In genomic region chr3:82359036-82359435, GRCm38 (mm10) we compare ENCODE assay signal across 12 mouse cellular contexts. TPM values are rescaled to one million over a fixed set of nuclear protein-coding genes. Genes with fewer than 3 reads are reported as not detected.
A peak's percentile ranks its signal among the peaks of the same experiment; 100 is the strongest.
DNase-seq lines count a peak whose midpoint lies in the region; ATAC-seq and TF ChIP-seq lines count a peak whose summit lies in the region.
"Had no signal": no experiment of that assay in that cellular context is flagged by ENCODE, and none has a peak within 500 bp of the region (broad histone marks: within the 10 kb centered on the region; RNA-seq: fewer than 3 reads in every experiment).

No protein-coding gene starts in this region.

- H3K27me3 ChIP-seq in midbrain, embryonic 13.5 days: no peaks in the 10 kb centered on the region
- H3K27me3 ChIP-seq in midbrain, embryonic 11.5 days (ENCODE audit: control insufficient read depth, insufficient read depth, low read length): no peaks in the 10 kb centered on the region
- no peaks in the 10 kb centered on the region for H3K27me3 ChIP-seq in embryonic facial prominence, embryonic 15.5 days
- no peaks in the 10 kb centered on the region for H3K27me3 ChIP-seq in hindbrain, postnatal 0 days (ENCODE audit: insufficient read depth, low read length)
- no peaks in the 10 kb centered on the region for H3K27me3 ChIP-seq in neural tube, embryonic 15.5 days (replicated peaks)

- no peak for TF ChIP-seq POLR2A in lung, adult 2 months (IDR thresholded peaks at IDR 0.05; ENCODE audit: borderline replicate concordance, extremely low read depth, low read depth, low read length)

- peak overlapping the region; percentile 61 for H3K4me2 ChIP-seq in midbrain, embryonic 13.5 days (replicated peaks)
- no peak overlapping the region for H3K4me2 ChIP-seq in midbrain, embryonic 11.5 days
- no peak overlapping the region for H3K4me2 ChIP-seq in embryonic facial prominence, embryonic 15.5 days (replicated peaks)
- peak overlapping the region; percentile 69 for H3K4me2 ChIP-seq in hindbrain, postnatal 0 days (ENCODE audit: low read depth, low read length)
- peak overlapping the region; percentile 57 for H3K4me2 ChIP-seq in neural tube, embryonic 15.5 days

- no peak for ATAC-seq in midbrain, embryonic 13.5 days
- no peak for ATAC-seq in midbrain, embryonic 11.5 days (ENCODE audit: low FRiP score)
- no peak for ATAC-seq in embryonic facial prominence, embryonic 15.5 days (ENCODE audit: insufficient number of reproducible peaks, low FRiP score, low TSS enrichment, low read depth)
- no peak for ATAC-seq in hindbrain, postnatal 0 days
- no peak for ATAC-seq in neural tube, embryonic 15.5 days (ENCODE audit: low FRiP score)
- no peak for ATAC-seq in CD4-positive, CD25-positive, alpha-beta regulatory T cell, adult 4 months

- no peak for DNase-seq in midbrain, embryonic 11.5 days (ENCODE audit: low spot score, missing footprints)
- no peak for DNase-seq in hindbrain, postnatal 0 days (ENCODE audit: low spot score)
- no peak for DNase-seq in lung, adult 2 months
- DNase-seq: adrenal gland, postnatal 25 days; cerebellum, postnatal 36 days; heart, postnatal 10 days; kidney, adult 9 months; right cerebral cortex, adult 18-20 months had no signal

- WGBS in midbrain, embryonic 13.5 days: 94% methylated on average over 8 of the region's 8 CpGs
- WGBS in midbrain, embryonic 11.5 days: 89% methylated on average over 8 of the region's 8 CpGs
- WGBS in embryonic facial prominence, embryonic 15.5 days: 68% methylated on average over 8 of the region's 8 CpGs
- 90% methylated on average over 8 of the region's 8 CpGs for WGBS in hindbrain, postnatal 0 days
- WGBS in neural tube, embryonic 15.5 days: 93% methylated on average over 8 of the region's 8 CpGs
- WGBS in lung, adult 2 months: 85% methylated on average over 8 of the region's 8 CpGs

- no peak for TF ChIP-seq CTCF in hindbrain, postnatal 0 days (IDR thresholded peaks at IDR 0.05; ENCODE audit: low read depth)
- TF ChIP-seq CTCF in lung, adult 2 months (IDR thresholded peaks at IDR 0.05; ENCODE audit: insufficient read depth, low read length): no peak

- H3K27ac ChIP-seq in midbrain, embryonic 13.5 days: no peak overlapping the region
- H3K27ac ChIP-seq in midbrain, embryonic 11.5 days (ENCODE audit: low read depth, low read length): no peak overlapping the region
- H3K27ac ChIP-seq in embryonic facial prominence, embryonic 15.5 days (replicated peaks): no peak overlapping the region
- no peak overlapping the region for H3K27ac ChIP-seq in hindbrain, postnatal 0 days
- H3K27ac ChIP-seq in neural tube, embryonic 15.5 days (replicated peaks): no peak overlapping the region

- no peaks in the 10 kb centered on the region for H3K9me3 ChIP-seq in midbrain, embryonic 13.5 days
- no peaks in the 10 kb centered on the region for H3K9me3 ChIP-seq in midbrain, embryonic 11.5 days (ENCODE audit: control insufficient read depth, low read length)
- no peaks in the 10 kb centered on the region for H3K9me3 ChIP-seq in embryonic facial prominence, embryonic 15.5 days (replicated peaks)
- no peaks in the 10 kb centered on the region for H3K9me3 ChIP-seq in hindbrain, postnatal 0 days (ENCODE audit: low read length)
- H3K9me3 ChIP-seq in neural tube, embryonic 15.5 days (replicated peaks): no peaks in the 10 kb centered on the region

- H3K36me3 ChIP-seq in midbrain, embryonic 13.5 days: peaks cover 19% of the 10 kb centered on the region
- peaks cover 4% of the 10 kb centered on the region; the same call in 1 of the 2 replicates for H3K36me3 ChIP-seq in midbrain, embryonic 11.5 days (ENCODE audit: control insufficient read depth, insufficient read depth, low read length)
- no peaks in the 10 kb centered on the region; the same call in 1 of the 2 replicates for H3K36me3 ChIP-seq in embryonic facial prominence, embryonic 15.5 days
- H3K36me3 ChIP-seq in hindbrain, postnatal 0 days (ENCODE audit: insufficient read depth, low read length): peaks cover 13% of the 10 kb centered on the region; the same call in 1 of the 2 replicates
- H3K36me3 ChIP-seq in neural tube, embryonic 15.5 days: peaks cover 14% of the 10 kb centered on the region

- H3K9ac ChIP-seq in midbrain, embryonic 13.5 days (replicated peaks): no peak overlapping the region
- H3K9ac ChIP-seq in midbrain, embryonic 11.5 days (ENCODE audit: low read length): no peak overlapping the region; the same call in 1 of the 2 replicates
- H3K9ac ChIP-seq in embryonic facial prominence, embryonic 15.5 days: no peak overlapping the region
- no peak overlapping the region for H3K9ac ChIP-seq in hindbrain, postnatal 0 days (replicated peaks; ENCODE audit: low read length)
- H3K9ac ChIP-seq in neural tube, embryonic 15.5 days (replicated peaks): peak overlapping the region; percentile 14; the same call in 1 of the 2 replicates

- H3K4me3 ChIP-seq in midbrain, embryonic 13.5 days (replicated peaks): peak overlapping the region; percentile 66
- no peak overlapping the region for H3K4me3 ChIP-seq in midbrain, embryonic 11.5 days (ENCODE audit: low read depth, low read length)
- H3K4me3 ChIP-seq in embryonic facial prominence, embryonic 15.5 days (replicated peaks): peak overlapping the region; percentile 75; the same call in 1 of the 2 replicates
- peak overlapping the region; percentile 91 for H3K4me3 ChIP-seq in hindbrain, postnatal 0 days (ENCODE audit: low read length)
- H3K4me3 ChIP-seq in neural tube, embryonic 15.5 days (replicated peaks): peak overlapping the region; percentile 83
- H3K4me3 ChIP-seq in lung, adult 2 months (replicated peaks; ENCODE audit: extremely low read depth, low read depth, low read length): no peak overlapping the region

- H3K4me1 ChIP-seq in midbrain, embryonic 13.5 days (replicated peaks): peaks cover 9% of the 10 kb centered on the region
- H3K4me1 ChIP-seq in midbrain, embryonic 11.5 days (ENCODE audit: control insufficient read depth, insufficient read depth, low read length): no peaks in the 10 kb centered on the region
- peaks cover 10% of the 10 kb centered on the region for H3K4me1 ChIP-seq in embryonic facial prominence, embryonic 15.5 days
- 0 out of 2 replicates have a peak, but pooled peaks cover 6% of the 10 kb centered on the region for H3K4me1 ChIP-seq in hindbrain, postnatal 0 days (ENCODE audit: insufficient read depth, low read length)
- H3K4me1 ChIP-seq in neural tube, embryonic 15.5 days: peaks cover 10% of the 10 kb centered on the region
- H3K4me1 ChIP-seq in lung, adult 2 months (ENCODE audit: control insufficient read depth, insufficient read depth, low read length): no peaks in the 10 kb centered on the region

RNA-seq across cellular contexts. Expression of gene Map9, which starts 1.2 kb away (rescaled TPM):
- polyA plus RNA-seq in midbrain, embryonic 13.5 days (2015; fragmentation: Nextera tagmentation; extraction: Ambion mirVana): 50.8 and 57.6 TPM in 2 replicates
- 13.9 and 14.4 TPM in 2 replicates for polyA plus RNA-seq in midbrain, embryonic 11.5 days (2014; fragmentation: Nextera tagmentation; extraction: Ambion mirVana)
- polyA plus RNA-seq in embryonic facial prominence, embryonic 15.5 days (2015; fragmentation: Nextera tagmentation; extraction: Ambion mirVana): 10.1 and 13.5 TPM in 2 replicates
- total RNA-seq in hindbrain, postnatal 0 days (2014; rRNA removed): 47.8 and 53.3 TPM in 2 replicates
- 109 and 118 TPM in 2 replicates for polyA plus RNA-seq in hindbrain, postnatal 0 days (2015; fragmentation: Nextera tagmentation; extraction: Ambion mirVana)
- polyA plus RNA-seq in neural tube, embryonic 15.5 days (2015; fragmentation: Nextera tagmentation; extraction: Ambion mirVana): 65.8 and 78.4 TPM in 2 replicates
- 0.84 and 1.3 TPM in 2 replicates for polyA plus RNA-seq in lung, adult 2 months (2012; rRNA removed)
- 1 to 10 TPM in 1 of 2 experiments, under 1 TPM in 1; 0.57 to 1.1 TPM for polyA plus RNA-seq in CD4-positive, CD25-positive, alpha-beta regulatory T cell, adult 4 months (2017; shearing (Covaris generic))

Comparison
In these comparisons a context has a peak if more than half of its experiments do, and no peak if none do; other contexts are left out.
1. H3K4me2 ChIP-seq: peak in midbrain, embryonic 13.5 days (single experiment), hindbrain, postnatal 0 days (single experiment) and neural tube, embryonic 15.5 days (single experiment); none in midbrain, embryonic 11.5 days (single experiment) and embryonic facial prominence, embryonic 15.5 days (single experiment).
2. H3K4me3 ChIP-seq: peak in midbrain, embryonic 13.5 days (single experiment), embryonic facial prominence, embryonic 15.5 days (single experiment), hindbrain, postnatal 0 days (single experiment) and neural tube, embryonic 15.5 days (single experiment); none in midbrain, embryonic 11.5 days (single experiment) and lung, adult 2 months (single experiment).